Mouse (Mus musculus): ENCODE results near the gene Gm17509. TPM values are rescaled to one million over a fixed set of nuclear protein-coding genes. Genes with fewer than 3 reads are reported as not detected.
"Not testable (repeated sequence)": the region's sequence is repeated elsewhere in the genome, so short reads cannot be mapped to it uniquely, and the experiment has no call there.

Gm17509 gene
- total and polyA plus RNA-seq, 3 experiments: 0.05 TPM; not detected in 2

DNA sequence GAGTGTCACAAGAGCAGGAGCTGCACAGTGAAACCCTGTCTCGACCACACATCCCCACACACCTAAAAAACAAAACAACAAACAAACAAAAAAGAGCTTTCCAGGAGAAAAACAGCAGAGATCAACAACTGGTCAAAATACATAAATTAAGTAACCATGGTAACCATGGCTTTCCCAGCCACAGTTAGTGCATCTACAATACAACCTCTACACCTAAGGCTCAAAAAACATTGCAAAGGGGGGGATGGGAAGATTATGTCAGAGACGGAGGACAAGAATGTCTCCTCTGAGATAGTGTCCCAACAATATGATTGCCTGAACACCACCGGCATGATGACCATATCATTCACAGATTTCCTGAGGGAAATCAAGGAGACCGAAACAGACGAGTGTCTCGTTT, 35.5 kb downstream of the Gm17509 start:
- H3K27me3 ChIP-seq (ENCODE audit: insufficient read depth, low read length): no peaks in the 10 kb centered on the region
- no peaks in the 10 kb centered on the region for H3K4me1 ChIP-seq (ENCODE audit: insufficient read depth, low read depth, low read length)
- peaks cover 12% of the 10 kb centered on the region; the same call in 1 of the 2 replicates for H3K9me3 ChIP-seq (replicated peaks)
- ATAC-seq (ENCODE audit: extremely low read depth, insufficient number of reproducible peaks, low FRiP score, poor library complexity, severe bottlenecking) (no peak), DNase-seq (ENCODE audit: low spot score) (no peak)
- TF ChIP-seq CTCF (IDR thresholded peaks at IDR 0.05; ENCODE audit: low read depth, low read length) (no peak), POLR2AphosphoS5 (IDR thresholded peaks at IDR 0.05; ENCODE audit: insufficient replicate concordance, low read depth, low read length) (no peak), GATA2 (IDR thresholded peaks at IDR 0.05; ENCODE audit: borderline replicate concordance, low read depth, low read length) (no peak), GATA1 (IDR thresholded peaks at IDR 0.05; ENCODE audit: borderline replicate concordance, low read length) (no peak), TAL1 (conservative IDR thresholded peaks at IDR 0.05; ENCODE audit: low read depth, low read length) (no peak)
- H3K4me3 ChIP-seq (ENCODE audit: low read depth, low read length): no peak overlapping the region
- H3K36me3 ChIP-seq (replicated peaks): no peaks in the 10 kb centered on the region

- Histone ChIP-seq H3K9me3 (replicated peaks) (peaks cover 17% of the 10 kb centered on the region; the same call in 1 of the 2 replicates), H3K4me3 (ENCODE audit: low read depth, low read length) (no peak overlapping the region), H3K27me3 (ENCODE audit: insufficient read depth, low read length) (no peaks in the 10 kb centered on the region), H3K4me1 (ENCODE audit: insufficient read depth, low read depth, low read length) (no peaks in the 10 kb centered on the region), H3K36me3 (replicated peaks) (no peaks in the 10 kb centered on the region)
- ATAC-seq (ENCODE audit: extremely low read depth, insufficient number of reproducible peaks, low FRiP score, poor library complexity, severe bottlenecking): no peak
- TF ChIP-seq CTCF (IDR thresholded peaks at IDR 0.05; ENCODE audit: low read depth, low read length) (no peak), GATA1 (IDR thresholded peaks at IDR 0.05; ENCODE audit: borderline replicate concordance, low read length) (no peak), GATA2 (IDR thresholded peaks at IDR 0.05; ENCODE audit: borderline replicate concordance, low read depth, low read length) (no peak), POLR2AphosphoS5 (IDR thresholded peaks at IDR 0.05; ENCODE audit: insufficient replicate concordance, low read depth, low read length) (no peak), TAL1 (conservative IDR thresholded peaks at IDR 0.05; ENCODE audit: low read depth, low read length) (no peak)
- no peak for DNase-seq (ENCODE audit: low spot score)
Observed at GRCm38 (mm10) chr13:117183288-117183687, 37.6 kb downstream of the Gm17509 start.

GRCm38 (mm10) chr13:117180912-117181311, 40.0 kb downstream of the Gm17509 start:
- H3K36me3 ChIP-seq (replicated peaks); H3K27me3 ChIP-seq (ENCODE audit: insufficient read depth, low read length); H3K4me3 ChIP-seq (ENCODE audit: low read depth, low read length); ATAC-seq (ENCODE audit: extremely low read depth, insufficient number of reproducible peaks, low FRiP score, poor library complexity, severe bottlenecking); DNase-seq (ENCODE audit: low spot score); H3K4me1 ChIP-seq (ENCODE audit: insufficient read depth, low read depth, low read length): not testable (repeated sequence)
- H3K9me3 ChIP-seq (replicated peaks): peaks cover 13% of the 10 kb centered on the region; the same call in 1 of the 2 replicates

Other genes with a start within 250 kb of the Gm17509 start
- not detected in 2 replicates for gene Parp8, start 195.5 kb downstream of the Gm17509 start, total RNA-seq (2014; fragmentation: Nextera tagmentation)
- 0.29 and 0.38 TPM in 2 replicates for gene Parp8, start 195.5 kb downstream of the Gm17509 start, total RNA-seq (2017)
- not detected in 2 replicates for gene Parp8, start 195.5 kb downstream of the Gm17509 start, polyA plus RNA-seq (2012)
- not detected in 2 replicates for gene Emb, start 12.5 kb downstream of the Gm17509 start, total RNA-seq (2014; fragmentation: Nextera tagmentation)
- gene Emb, start 12.5 kb downstream of the Gm17509 start, total RNA-seq (2017): 0.27 and 0.81 TPM in 2 replicates
- gene Emb, start 12.5 kb downstream of the Gm17509 start, polyA plus RNA-seq (2012): 0.04 TPM in 1 of 2 replicates, not detected in the other

All from G1E (cell line).